Mouse (Mus musculus) T-cell, adult 2 months (primary cell): ENCODE measurements around the gene Sri.

Experiments used
- DNase-seq: peaks from one replicate; pipeline ENCODE4 v3.0.0; 2022; ENCODE audit warnings: low spot score

Gene Sri

GRCm38 (mm10) chr5:8111691-8112090 lies 65.8 kb downstream of the Sri start:
- DNase-seq = no peak

- no peak for DNase-seq
Measured at GRCm38 (mm10) chr5:8112246-8112645, 66.4 kb downstream of the Sri start.

GRCm38 (mm10) chr5:8116561-8117168 lies 70.8 kb downstream of the Sri start:
- DNase-seq = no peak
